25 mouse cellular contexts compared by ENCODE assay signal in the genomic region with DNA sequence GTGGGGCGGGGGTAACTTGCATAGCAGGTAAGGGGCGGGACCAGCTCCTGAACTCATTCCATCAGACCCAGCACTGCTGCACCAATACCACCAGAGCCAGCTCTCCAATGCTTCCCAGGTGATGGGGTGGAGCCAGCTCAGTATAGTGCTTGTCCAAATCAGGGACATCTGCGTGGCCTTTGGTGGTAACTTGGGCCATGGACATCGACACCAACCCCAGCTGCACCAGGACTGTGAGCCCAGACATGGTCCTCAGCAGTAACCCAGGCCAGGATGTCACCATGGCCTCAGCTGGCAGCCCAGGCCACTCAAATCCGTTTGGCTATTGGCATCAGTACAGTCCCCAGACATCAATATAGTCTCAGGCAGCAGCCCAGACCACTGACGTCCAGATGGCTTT. TPM values are rescaled to one million over a fixed set of nuclear protein-coding genes. Genes with fewer than 3 reads are reported as not detected.
"Had no signal": no experiment of that assay in that cellular context is flagged by ENCODE, and none has a peak within 500 bp of the region (broad histone marks: within the 10 kb centered on the region; RNA-seq: fewer than 3 reads in every experiment).

No protein-coding gene starts in this region.

- H3K9ac ChIP-seq: liver, embryonic 14.5 days; liver, postnatal 0 days; lung, embryonic 14.5 days; midbrain, embryonic 13.5 days had no signal

- H3K27me3 ChIP-seq: midbrain, embryonic 13.5 days had no signal

- H3K36me3 ChIP-seq: midbrain, embryonic 10.5 days; midbrain, embryonic 13.5 days had no signal

- H3K27ac ChIP-seq: liver, embryonic 14.5 days; midbrain, embryonic 10.5 days; midbrain, embryonic 13.5 days; stomach, postnatal 0 days had no signal

- DNase-seq: kidney, adult 18-20 months; kidney, adult 9 months; kidney, postnatal 14 days; kidney, postnatal 4 days; liver, postnatal 0 days; lung, embryonic 14.5 days; lung, postnatal 10 days; lung, postnatal 36 days; right cerebral cortex, adult 18-20 months; right cerebral cortex, postnatal 14 days; right cerebral cortex, postnatal 4 days; thymus, adult 2 months; thymus, postnatal 14 days; thymus, postnatal 4 days had no signal

- H3K4me3 ChIP-seq: midbrain, embryonic 10.5 days; midbrain, embryonic 13.5 days; myocyte had no signal

- ATAC-seq: liver, postnatal 0 days; midbrain, embryonic 13.5 days; midbrain, embryonic 16.5 days had no signal

- H3K4me1 ChIP-seq: midbrain, embryonic 10.5 days; midbrain, embryonic 13.5 days had no signal

- H3K9me3 ChIP-seq: midbrain, embryonic 10.5 days; midbrain, embryonic 13.5 days had no signal

- H3K4me2 ChIP-seq: liver, embryonic 11.5 days; lung, embryonic 14.5 days; midbrain, embryonic 13.5 days had no signal

RNA-seq across cellular contexts. Expression of a gene that starts 54.6 kb away (rescaled TPM):
- total RNA-seq: megakaryocyte progenitor cell, adult 5-6 weeks; monocyte, adult 5-6 weeks had no signal
- polyA plus RNA-seq: kidney, embryonic 16.5 days; midbrain, embryonic 10.5 days; midbrain, embryonic 13.5 days; myocyte; stomach, embryonic 14.5 days; stomach, postnatal 0 days had no signal
